Mouse (Mus musculus): Measurements from ENCODE around the gene Fam196b.

GRCm38 (mm10) chr11:34356109-34356508 is 41.5 kb downstream of the Fam196b start:
- TF ChIP-seq CTCF (IDR thresholded peaks at IDR 0.05; ENCODE audit: borderline replicate concordance, extremely low read depth, insufficient read depth, insufficient read length) (no peak), POLR2A (IDR thresholded peaks at IDR 0.05; ENCODE audit: borderline replicate concordance, extremely low read depth, insufficient read depth, insufficient read length, poor library complexity, severe bottlenecking) (no peak)
